Mouse (Mus musculus): ENCODE data around the gene Atf7ip2. TPM values are rescaled to one million over a fixed set of nuclear protein-coding genes. Genes with fewer than 3 reads are reported as not detected.
"Not testable (repeated sequence)": the region's sequence is repeated elsewhere in the genome, so short reads cannot be mapped to it uniquely, and the experiment has no call there.

Gene Atf7ip2
- not detected for total RNA-seq (2021)
- long read RNA-seq, experiment 1 = 0 reads
- long read RNA-seq, experiment 2 = 0 reads

DNA sequence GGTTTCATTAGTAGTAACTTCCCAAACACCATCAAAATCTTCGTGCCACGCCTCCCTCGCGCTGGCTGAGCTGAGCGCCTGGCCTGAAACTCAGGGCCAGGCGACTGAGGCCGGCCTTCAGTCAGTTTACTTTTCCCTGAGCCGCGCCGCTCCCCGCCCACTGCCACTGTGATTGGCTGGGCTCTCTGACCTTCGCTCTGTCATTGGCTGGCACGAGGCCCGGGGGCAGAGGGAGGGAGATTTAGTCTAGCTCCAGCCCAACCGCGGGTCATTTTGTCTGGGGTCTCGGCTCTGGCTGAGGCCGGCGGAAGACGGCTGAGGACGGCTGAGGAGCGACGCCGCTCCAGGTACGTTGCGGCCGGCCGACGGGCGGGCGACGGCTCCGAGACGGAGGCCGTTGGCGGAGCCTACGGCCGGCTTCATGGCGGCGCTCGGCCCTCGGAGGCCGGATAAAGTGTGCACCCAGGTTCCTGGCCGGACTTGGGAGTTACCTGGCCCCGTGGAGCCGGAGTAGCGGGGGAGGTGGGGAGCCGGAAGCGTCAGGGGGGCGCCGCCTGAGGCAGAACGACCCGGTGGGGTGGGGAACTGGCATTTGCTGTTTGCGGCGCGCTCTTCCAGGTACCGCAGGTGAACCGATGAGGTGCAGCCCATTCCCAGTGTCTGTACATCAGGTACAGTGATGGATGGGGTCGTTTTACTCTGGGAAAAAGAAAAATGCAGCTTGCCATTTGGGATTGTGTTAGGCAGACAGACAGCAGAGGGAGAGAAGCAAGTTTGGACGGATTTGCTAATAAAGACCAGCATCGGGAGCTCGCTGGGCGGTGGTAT, at the start of gene Atf7ip2:
Atf7ip2 (plus strand) TSS at position 34 of the 828 bp plus-strand sequence.
- DNase-seq = peak; percentile 94

DNA sequence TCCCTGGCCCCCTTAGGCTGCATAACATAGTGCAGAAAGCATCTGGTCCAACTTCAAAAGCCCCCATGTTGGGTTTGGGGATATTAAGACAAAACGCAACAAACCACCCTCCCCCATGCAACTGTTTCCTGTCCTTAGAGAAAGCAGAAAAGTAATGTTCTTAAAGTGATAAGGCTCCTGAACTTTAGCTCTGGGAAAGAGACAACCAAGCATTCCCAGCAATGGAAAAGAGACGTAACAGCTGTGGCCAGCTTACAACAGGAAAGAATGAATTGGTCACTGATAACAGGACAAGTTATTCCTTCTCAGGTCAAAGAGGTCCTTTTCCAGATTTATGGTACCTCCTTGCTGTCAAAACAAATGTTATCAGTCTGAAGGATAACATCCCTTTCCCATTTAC, 49.3 kb upstream of the Atf7ip2 start:
- DNase-seq = no peak

GRCm38 (mm10) chr16:10147401-10147800, 45.1 kb upstream of the Atf7ip2 start:
- DNase-seq = no peak

DNA sequence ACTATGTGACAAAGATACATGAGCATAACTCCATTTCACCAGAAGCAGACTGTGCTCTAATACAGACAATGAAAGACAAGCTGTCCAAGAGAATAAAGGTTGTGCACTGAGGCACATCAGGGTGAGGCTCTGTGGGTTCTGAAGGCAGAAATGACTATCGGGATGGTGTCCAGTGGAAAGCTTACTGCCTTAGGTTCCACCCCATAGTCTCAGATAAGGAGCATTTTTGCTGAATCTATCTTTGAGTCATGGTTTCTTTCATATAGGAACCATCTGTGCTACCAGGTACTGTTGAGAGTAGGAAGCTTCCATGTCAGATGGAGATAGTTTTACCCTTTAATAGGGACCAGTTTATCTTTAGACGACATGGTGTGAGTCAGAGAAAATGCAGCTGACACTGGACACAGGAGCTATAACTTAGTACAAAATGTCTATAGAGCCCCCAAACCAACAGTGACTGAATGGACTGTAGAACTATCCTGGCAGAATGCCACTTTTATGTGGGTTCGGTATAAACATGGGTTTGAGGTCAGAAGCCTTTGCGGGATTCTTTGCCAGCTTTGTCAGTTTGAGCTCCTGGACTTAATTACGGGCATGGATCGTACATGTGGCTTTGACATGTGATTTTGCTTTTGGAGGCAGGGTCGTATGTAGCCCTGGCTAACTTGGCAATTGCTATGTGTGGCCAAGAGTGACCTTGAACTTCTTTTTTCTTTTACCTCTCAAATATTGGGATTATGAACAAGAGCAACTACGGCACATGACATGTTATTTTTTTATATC, 23.2 kb upstream of the Atf7ip2 start:
- no peak for DNase-seq

GRCm38 (mm10) chr16:10170005-10170404, 22.5 kb upstream of the Atf7ip2 start, which contains the start of gene Rpl39l:
Gene Rpl39l, plus strand, starts transcription at chr16:10170226.
- DNase-seq = no peak

- no peak for DNase-seq
These were observed 21.2 kb upstream of the Atf7ip2 start for GRCm38 (mm10) chr16:10171276-10171675.

GRCm38 (mm10) chr16:10172179-10172820, 20.2 kb upstream of the Atf7ip2 start:
- DNase-seq = no peak

DNA sequence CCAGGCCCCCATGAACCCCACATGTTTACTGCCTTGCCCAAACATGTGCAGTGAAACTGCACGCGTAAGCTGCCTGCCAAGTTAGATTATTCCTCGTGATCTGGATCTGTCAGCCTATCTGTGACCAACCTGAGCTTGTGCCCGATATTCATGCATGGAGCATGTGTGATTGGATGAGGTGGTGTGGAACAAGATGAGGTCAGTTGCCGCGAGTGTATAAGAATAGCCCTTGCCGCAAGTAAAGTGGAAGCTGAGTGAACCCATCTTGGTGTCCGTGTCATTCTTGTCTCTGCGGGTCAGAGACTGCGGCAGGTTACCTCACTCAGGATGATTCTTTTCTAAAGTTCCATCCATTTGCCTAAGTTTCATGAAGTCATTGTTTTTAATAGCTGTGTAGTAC, 5.1 kb upstream of the Atf7ip2 start:
- DNase-seq = not testable (repeated sequence)

DNA sequence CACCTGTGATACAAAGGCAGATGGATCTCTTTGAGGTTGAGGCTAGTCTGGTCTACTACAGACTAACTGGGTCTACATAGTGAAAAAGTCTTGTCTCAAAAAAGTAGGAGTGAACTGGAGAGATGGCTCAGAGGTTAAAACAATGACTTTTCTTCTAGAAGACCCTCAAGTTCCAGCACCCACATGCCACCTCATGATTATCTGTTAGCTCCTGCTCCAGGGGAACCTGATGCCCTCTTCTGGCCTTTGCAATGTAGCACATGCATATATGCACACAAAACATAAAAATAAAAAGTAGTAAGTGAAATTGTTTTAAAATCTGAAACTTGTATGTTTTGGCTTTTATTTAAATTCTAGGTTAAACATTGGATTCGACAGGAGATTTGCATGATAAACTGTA, 16.3 kb downstream of the Atf7ip2 start:
- DNase-seq = no peak

DNA sequence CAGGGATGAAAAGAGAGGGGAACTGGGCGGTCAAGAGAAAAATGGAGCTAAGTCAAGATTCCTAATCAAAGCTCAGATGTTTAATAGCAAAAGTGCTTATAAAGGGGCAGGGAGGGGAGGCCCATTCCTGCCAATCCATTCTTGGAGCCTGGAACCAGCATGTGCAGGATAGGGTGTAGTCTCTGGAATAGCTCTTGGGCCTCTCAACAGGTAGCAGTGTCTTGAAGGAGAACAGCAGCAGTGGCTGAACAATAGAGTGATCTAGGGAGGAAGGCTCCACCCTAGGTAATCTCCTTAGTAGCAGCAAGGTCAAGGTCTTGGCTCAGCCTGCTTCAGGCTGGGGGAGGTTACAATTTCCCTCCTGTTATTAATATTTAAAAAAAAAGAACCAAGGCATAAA, 23.9 kb downstream of the Atf7ip2 start:
- not testable (repeated sequence) for DNase-seq

DNA sequence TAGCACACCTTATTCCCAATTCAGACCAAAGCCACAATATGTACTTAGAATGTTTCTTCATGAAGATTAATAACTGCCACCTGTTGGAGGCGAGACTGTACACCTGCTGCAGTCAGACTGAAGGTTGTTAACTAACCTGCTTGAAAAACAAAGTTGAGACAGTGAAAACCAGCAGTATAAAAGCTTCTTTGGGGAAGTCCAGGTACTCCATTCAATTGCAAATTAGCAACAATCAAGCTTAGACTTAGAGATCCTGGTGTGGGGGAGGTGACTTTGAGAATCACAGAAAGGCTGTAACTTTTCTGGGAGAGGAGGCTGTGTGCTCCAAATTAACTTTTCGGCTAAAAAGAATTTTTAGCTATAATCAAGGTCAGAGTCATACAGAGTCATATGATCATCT, 24.5 kb downstream of the Atf7ip2 start:
- not testable (repeated sequence) for DNase-seq

DNA sequence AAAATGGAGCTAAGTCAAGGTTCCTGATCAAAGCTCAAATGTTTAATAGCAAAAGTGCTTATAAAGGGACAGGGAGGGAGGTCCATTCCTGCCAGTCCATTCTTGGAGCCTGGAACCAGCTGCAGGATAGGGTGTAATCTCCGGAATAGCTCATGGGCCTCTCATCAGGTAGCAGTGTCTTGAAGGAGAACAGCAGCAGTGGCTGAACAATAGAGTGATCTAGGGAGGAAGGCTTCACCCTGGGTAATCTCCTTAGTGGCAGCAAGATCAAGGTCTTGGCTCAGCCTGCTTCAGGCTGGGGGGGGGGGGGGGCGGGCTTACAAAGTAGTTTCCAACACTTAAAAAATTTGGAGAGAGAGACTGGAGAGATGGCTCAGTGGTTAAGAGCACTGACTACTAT, 34.8 kb downstream of the Atf7ip2 start:
- DNase-seq = no peak

- no peak for DNase-seq
These were observed 44.1 kb downstream of the Atf7ip2 start for GRCm38 (mm10) chr16:10236601-10237000.

GRCm38 (mm10) chr16:10253993-10254392, 61.5 kb downstream of the Atf7ip2 start:
- no peak for DNase-seq

DNA sequence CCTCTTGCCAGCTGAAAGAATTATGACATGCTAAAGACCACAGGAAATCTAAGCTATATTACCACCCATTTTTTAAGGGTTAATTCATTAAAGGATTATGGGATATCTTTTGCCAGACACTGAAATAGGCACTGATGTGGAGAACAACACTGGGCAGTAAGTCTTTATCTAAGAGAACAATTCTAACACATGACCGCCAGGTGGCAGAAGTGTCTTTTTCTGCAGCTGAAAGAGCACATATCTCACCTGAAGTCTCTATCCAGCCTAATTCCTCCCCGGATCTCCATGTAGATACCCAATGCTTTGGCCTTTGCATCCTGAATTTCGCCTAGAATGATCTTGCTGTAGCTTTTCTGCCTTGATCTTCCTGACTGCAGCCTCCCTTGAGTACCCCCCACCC, 79.7 kb downstream of the Atf7ip2 start:
- peak; percentile 58 for DNase-seq

- DNase-seq = no peak
These were observed 82.0 kb downstream of the Atf7ip2 start for GRCm38 (mm10) chr16:10274465-10274864.

GRCm38 (mm10) chr16:10276778-10277177, 84.3 kb downstream of the Atf7ip2 start:
- not testable (repeated sequence) for DNase-seq

DNA sequence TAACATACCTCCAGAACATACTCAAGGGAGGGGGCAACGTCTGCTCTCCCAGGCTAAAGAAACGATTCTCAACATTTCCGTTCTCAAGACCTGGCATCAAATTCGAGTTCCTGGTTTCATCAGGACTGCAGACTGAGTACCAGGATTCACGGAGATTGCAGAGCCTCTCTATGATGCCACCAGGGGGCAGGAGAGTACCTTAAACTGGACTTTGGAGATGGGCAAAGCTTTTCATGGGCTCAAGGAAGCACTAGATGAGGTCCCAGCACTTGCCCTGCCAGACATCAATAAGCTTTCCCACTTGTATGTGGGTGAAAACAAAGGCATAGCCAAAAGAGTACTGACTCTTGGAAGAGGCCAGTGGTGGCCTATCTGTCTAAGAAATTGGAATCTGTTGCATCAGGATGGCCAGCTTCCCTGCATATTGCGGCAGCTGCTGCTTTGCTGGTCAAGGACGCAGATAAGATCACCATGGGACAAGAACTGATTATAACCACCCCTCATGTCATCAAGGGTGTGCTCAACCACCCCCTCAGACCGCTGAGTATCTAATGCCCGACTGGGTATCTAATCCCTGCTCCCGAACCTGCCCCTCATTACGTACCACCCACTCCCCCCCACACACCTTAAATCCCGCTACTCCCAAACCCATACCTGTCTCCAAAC, 87.9 kb downstream of the Atf7ip2 start:
- peak; percentile 86 for DNase-seq

DNA sequence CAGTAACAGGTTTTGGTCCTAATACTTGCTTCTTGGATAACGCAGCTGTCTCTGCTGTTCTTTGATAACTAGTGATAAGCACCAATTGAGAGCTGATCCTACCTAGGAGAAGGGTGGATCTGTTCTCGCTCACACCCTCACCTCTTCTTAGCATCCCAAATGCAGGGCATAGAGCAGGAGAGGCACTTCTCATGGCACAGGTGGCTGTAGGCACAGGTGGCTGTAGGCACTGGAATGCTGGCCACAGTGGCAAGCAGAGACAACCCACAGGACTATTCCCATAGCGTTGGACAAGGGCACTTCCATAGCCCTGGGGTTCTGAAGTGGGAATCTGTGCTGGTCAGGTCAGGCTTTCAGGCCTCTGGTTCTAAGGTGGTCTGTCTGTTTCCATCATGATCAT, 89.4 kb downstream of the Atf7ip2 start:
- DNase-seq = no peak

DNA sequence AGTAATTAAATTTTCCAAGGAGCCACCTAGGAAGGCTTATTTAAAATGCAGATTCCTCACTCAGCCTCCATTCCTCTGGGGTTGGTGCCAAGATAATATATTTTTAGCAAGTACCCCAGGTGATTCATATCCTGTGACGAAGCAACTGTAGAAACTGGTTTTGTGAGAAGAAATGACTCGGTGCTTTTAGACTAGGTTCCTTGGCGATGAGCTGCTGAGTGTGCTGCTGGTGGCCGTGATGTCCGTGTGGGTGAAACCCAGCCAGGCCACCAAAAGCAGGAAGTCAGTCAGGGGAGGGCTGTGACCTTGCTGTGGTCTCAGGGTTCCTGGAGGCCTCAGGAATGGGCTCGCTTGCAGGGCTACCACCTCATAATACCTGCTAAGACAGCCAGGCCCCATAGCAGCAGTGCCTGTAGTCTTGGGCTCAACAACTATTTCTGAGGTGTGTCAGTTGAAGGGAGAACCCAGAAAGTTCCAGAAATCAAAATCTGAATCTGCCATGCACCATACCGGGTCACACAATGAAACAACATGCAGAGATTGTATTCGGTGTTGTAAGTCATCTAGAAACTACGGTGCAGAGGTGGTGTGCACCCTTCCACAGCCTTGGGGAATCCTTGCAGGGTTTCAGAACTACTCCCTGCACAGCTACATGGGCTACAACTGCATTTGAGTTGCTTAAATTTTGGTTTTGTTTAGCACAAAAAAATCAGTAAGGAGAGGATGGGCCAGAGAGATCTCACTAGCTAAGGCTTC, 94.2 kb downstream of the Atf7ip2 start:
- DNase-seq = no peak

DNA sequence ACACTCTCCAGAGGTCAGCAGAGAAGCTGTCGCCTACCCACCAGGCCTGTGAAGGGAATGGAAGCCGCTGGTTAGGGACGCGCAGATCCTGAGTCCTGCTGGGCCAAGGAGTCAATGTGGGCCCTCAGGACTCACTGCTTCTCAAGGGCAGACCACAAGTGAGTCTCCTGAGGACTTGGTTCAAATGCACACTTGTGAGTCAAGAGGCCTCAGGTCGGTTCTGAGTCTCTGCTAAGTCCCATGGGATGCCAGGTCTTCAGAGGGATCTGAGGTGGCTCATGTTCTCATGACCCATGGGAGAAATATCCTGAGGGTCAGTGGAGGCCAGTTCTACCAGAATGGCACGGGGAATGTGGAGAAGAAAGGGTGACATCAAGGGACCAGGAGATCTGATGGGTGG, 95.6 kb downstream of the Atf7ip2 start:
- DNase-seq = no peak

All from gastrocnemius, postnatal 10 days (tissue).